Mouse (Mus musculus) left cerebral cortex, postnatal 4 days (tissue): ENCODE measurements around the gene Osbp2. TPM values are rescaled to one million over a fixed set of nuclear protein-coding genes. Genes with fewer than 3 reads are reported as not detected.

Experiments
- DNase-seq: peaks from one replicate; pipeline ENCODE4 v3.0.0-alpha.2; 2022
- intact Hi-C: fragments of 180-260 bp; cut with DNase I; formaldehyde crosslinking; loops from one replicate; pipeline ENCODE4 v1.15.1; 2025
- total RNA-seq, 2 experiments: library from RNA; stranded (reverse); gene quantifications; 2 replicates each; pipeline ENCODE4 v1.2.3; 2021

The Osbp2 gene
- total RNA-seq, 2 experiments from 2014 or later: 61.6 to 62.1 TPM

DNA sequence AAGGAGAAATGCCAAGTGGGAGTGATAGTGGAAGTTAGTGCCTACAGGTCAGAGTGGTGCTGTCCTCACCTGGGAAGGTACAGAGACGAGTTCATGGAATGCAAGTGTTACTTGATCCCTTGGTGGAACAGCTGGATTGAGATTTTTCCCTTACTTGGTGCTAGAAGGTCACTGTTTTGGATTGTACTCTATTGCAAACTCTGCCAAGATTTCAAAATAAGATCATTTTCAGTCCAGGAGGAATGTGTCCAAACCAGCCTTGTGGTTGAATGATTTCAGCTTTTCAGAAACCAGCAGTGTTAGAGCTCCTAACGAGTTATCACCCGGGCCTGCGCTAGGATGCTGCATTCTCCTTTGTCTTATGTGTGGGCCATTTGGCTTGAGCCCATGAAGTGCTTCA, 189.2 kb downstream of the Osbp2 start:
- DNase-seq: no peak
- intact Hi-C loops: loop anchor here (10.0 kb wide), 1 partner anchor 210 kb away; no protein-coding TSS in a partner anchor

GRCm38 (mm10) chr11:3671000-3671628, 192.6 kb downstream of the Osbp2 start:
- intact Hi-C loops: loop anchor here (10.0 kb wide), 1 partner anchor 206 kb away; no protein-coding TSS in a partner anchor
- no peak for DNase-seq

DNA sequence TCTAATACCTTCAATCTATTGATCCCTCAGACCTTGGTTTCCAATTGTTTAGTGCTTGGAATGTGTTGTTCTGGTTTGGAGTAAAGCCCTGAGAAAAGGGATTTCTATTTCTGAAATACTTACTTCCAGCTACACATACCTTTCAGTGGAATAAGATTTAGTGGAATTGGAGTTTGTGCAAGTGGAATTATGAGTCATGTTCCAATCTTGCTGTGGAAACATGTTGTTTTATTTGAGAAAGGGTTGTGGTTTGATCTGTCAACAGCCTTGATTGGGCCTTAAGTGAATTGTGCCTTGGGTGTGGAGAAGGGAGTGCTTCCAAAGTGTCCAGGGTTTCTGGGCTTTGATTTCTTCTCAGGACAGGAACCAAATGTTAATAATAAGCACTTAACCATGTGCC, 193.9 kb downstream of the Osbp2 start:
- intact Hi-C loops: loop anchor here (10.0 kb wide), 1 partner anchor 205 kb away; no protein-coding TSS in a partner anchor
- DNase-seq: no peak

GRCm38 (mm10) chr11:3668768-3669167, 194.9 kb downstream of the Osbp2 start:
- intact Hi-C loops: no loop called here
- DNase-seq: no peak

- no peak for DNase-seq
- intact Hi-C loops: no loop called here
Measured at GRCm38 (mm10) chr11:3667506-3667905, 196.2 kb downstream of the Osbp2 start.

- no peak for DNase-seq
- intact Hi-C loops: no loop called here
Measured at GRCm38 (mm10) chr11:3661964-3662363, 201.7 kb downstream of the Osbp2 start.

Other genes starting within 250 kb of the Osbp2 start
- 10 to 100 TPM; 74.3 to 77.6 TPM for gene Morc2a, start 214.7 kb downstream of the Osbp2 start, total RNA-seq
- 1 to 10 TPM in 1 of 2 experiments, under 1 TPM in 1; 0.93 to 1.3 TPM for gene 4921536K21Rik, start 31.2 kb upstream of the Osbp2 start, total RNA-seq
- gene Dusp18, start 31.3 kb upstream of the Osbp2 start, total RNA-seq: 10 to 100 TPM; 28.8 to 29.1 TPM
- 10 to 100 TPM; 19.8 to 20.9 TPM for gene Slc35e4, start 50.8 kb upstream of the Osbp2 start, total RNA-seq
- 10 to 100 TPM; 10.1 to 10.9 TPM for gene Tcn2, start 68.3 kb upstream of the Osbp2 start, total RNA-seq
- 10 to 100 TPM; 55.8 to 56.3 TPM for gene Pes1, start 100.1 kb upstream of the Osbp2 start, total RNA-seq
- gene 4930556J24Rik, start 112.9 kb upstream of the Osbp2 start, total RNA-seq: not detected
- gene Gal3st1, start 119.7 kb upstream of the Osbp2 start, total RNA-seq: 1 to 10 TPM; 4.6 to 5.4 TPM
- not detected for gene Sec14l4, start 167.6 kb upstream of the Osbp2 start, total RNA-seq
- 1 to 10 TPM; 2.3 to 4.5 TPM for gene Sec14l3, start 200.9 kb upstream of the Osbp2 start, total RNA-seq
- 10 to 100 TPM; 15.3 to 16.3 TPM for gene Mtfp1, start 231.5 kb upstream of the Osbp2 start, total RNA-seq